Mouse (Mus musculus): ENCODE measurements around the gene Bcl11b.

GRCm38 (mm10) chr12:107887621-107888020 is 115.8 kb downstream of the Bcl11b start:
- TF ChIP-seq CTCF (IDR thresholded peaks at IDR 0.05; ENCODE audit: extremely low read depth, insufficient read depth, insufficient read length, insufficient replicate concordance) (no peak), POLR2A (IDR thresholded peaks at IDR 0.05; ENCODE audit: low read depth, low read length) (no peak)

Data from spleen, adult 2 months (tissue).